Mouse (Mus musculus) intestine, embryonic 16.5 days (tissue): ENCODE data around the gene Dlg3. TPM values are rescaled to one million over a fixed set of nuclear protein-coding genes. Genes with fewer than 3 reads are reported as not detected.

Experiments used
- ATAC-seq: fragments of 200-750 bp; cut with Nextera tagmentation; 2 replicates; pipeline ENCODE4 v1.8.0; 2017; ENCODE audit warnings: moderate TSS enrichment, moderate library complexity
- H3K27ac ChIP-seq: fragments of 300-500 bp; sonication (generic); 2 replicates; pipeline ENCODE4 v1.5.1; 2014; ENCODE audit warnings: mild to moderate bottlenecking, low read length
- H3K27me3 ChIP-seq: fragments of 300-500 bp; sonication (generic); replicated peaks from 2 replicates; pipeline ENCODE4 v1.6.1; 2014; ENCODE audit warnings: low read length, control low read depth, mixed read lengths; ENCODE audit not compliant: control insufficient read depth, insufficient read depth
- H3K36me3 ChIP-seq: fragments of 300-500 bp; sonication (generic); 2 replicates; pipeline ENCODE4 v1.6.1; 2014; ENCODE audit warnings: low read length, control low read depth; ENCODE audit not compliant: control insufficient read depth, insufficient read depth
- H3K4me1 ChIP-seq: fragments of 300-500 bp; sonication (generic); 2 replicates; pipeline ENCODE4 v1.6.1; 2014; ENCODE audit warnings: low read length, control low read depth, mixed read lengths; ENCODE audit not compliant: control insufficient read depth, insufficient read depth
- H3K4me2 ChIP-seq: fragments of 300-500 bp; sonication (generic); 2 replicates; pipeline ENCODE4 v1.6.1; 2014; ENCODE audit warnings: low read depth, low read length, control low read depth
- H3K4me3 ChIP-seq: fragments of 300-500 bp; sonication (generic); 2 replicates; pipeline ENCODE4 v1.5.1; 2014; ENCODE audit warnings: mild to moderate bottlenecking, low read length
- H3K9ac ChIP-seq: fragments of 300-500 bp; sonication (generic); 2 replicates; pipeline ENCODE4 v1.6.1; 2014; ENCODE audit warnings: low read depth, low read length
- H3K9me3 ChIP-seq: fragments of 300-500 bp; sonication (generic); 2 replicates; pipeline ENCODE4 v1.6.1; 2016; ENCODE audit warnings: low read length, control low read depth; ENCODE audit not compliant: control insufficient read depth
- WGBS: fragments of 180-500 bp; shearing (Covaris S2); extraction: QIAGEN DNeasy Blood & Tissue Kit; methylation state at CpG from one replicate; pipeline ENCODE4 v1.1.7; 2014; 5-methylcytosine and 5-hydroxymethylcytosine counted together
- polyA plus RNA-seq: library from polyadenylated mRNA; unstranded; fragments of >200 nt; fragmentation: Nextera tagmentation; extraction: Ambion mirVana; gene quantifications from 2 replicates; pipeline ENCODE4 v1.2.1, GENCODE M21; 2015

Gene Dlg3
- polyA plus RNA-seq: 8.5 and 11.0 TPM in 2 replicates

DNA sequence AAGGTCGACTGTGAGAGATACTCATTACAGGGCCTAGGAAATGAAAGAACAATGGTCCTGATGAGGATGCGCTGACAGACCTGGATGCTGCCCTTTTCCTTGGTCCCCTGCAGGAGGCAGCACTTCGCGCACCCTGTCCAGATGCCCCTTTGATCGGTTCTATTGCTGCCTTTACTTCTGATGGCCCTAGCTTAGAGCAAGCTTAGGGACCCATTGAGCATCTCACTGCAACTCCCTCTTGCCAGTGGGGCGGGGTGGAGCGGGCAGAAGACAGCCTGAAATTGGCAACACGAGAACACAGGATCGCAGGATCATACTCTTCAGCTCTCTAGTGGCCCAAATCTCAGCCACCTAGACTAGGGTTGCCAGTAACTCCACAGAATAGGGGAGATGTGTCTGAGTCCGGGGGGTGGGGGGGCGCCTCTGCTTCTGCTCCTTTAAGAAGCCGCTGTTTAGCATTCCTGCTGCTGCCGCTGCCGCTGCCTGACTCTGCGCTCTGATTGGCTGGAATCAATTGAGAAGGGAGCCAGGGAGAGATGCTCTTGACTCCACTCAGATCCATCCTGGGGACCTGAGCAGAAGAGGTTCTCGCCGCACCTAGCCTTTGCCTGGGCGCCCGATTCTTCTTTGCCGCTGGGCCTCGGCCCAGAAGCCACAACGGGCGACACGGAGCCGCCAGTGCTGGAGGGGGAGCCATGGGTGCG, at the start of gene Dlg3:
Gene Dlg3, plus strand, starts transcription at position 542 of the 704 bp plus-strand sequence.
- Histone ChIP-seq H3K27ac (no peak within 1 kb of the TSS), H3K27me3 (peaks cover 11% of the 10 kb centered on the region), H3K4me3 (peak within 1 kb of the TSS; percentile 44), H3K9me3 (no peaks in the 10 kb centered on the region), H3K4me1 (peaks cover 4% of the 10 kb centered on the region; the same call in 1 of the 2 replicates), H3K4me2 (peak within 1 kb of the TSS; percentile 68), H3K36me3 (no peaks in the 10 kb centered on the region), H3K9ac (peak within 1 kb of the TSS; percentile 40; the same call in 1 of the 2 replicates)
- WGBS: 16% methylated on average over 26 of the region's 26 CpGs
- ATAC-seq: peak; percentile 70

DNA sequence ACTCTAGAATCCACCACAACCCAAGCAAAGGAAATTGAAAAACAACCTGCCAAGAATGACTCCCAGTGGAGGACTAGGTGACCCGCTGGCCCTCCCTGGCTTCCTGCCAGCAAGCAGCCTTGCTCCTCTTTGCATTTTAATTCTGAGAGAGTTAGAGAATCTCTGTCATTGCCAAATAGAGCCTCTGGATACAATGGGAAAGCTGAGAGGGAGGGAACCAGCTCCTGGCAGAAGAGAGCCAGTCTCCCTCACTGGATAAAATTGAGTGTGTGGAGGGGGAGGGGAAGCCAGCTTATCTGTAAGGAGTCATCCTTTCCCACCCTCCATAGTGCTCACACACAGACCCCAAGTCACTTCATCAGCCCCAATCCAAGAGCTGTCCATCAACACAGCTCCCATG, 38.6 kb upstream of the Dlg3 start:
- no peaks in the 10 kb centered on the region for H3K9me3 ChIP-seq
- ATAC-seq: no peak
- no peak overlapping the region for H3K4me3 ChIP-seq
- no peak overlapping the region for H3K27ac ChIP-seq
- no peak overlapping the region for H3K9ac ChIP-seq
- H3K4me2 ChIP-seq: no peak overlapping the region
- peaks cover 4% of the 10 kb centered on the region; the same call in 1 of the 2 replicates for H3K4me1 ChIP-seq
- 0 out of 2 replicates have a peak, but pooled peaks cover 10% of the 10 kb centered on the region for H3K27me3 ChIP-seq
- H3K36me3 ChIP-seq: no peaks in the 10 kb centered on the region
- WGBS: 22% methylated on average over 1 of the region's 1 CpGs

DNA sequence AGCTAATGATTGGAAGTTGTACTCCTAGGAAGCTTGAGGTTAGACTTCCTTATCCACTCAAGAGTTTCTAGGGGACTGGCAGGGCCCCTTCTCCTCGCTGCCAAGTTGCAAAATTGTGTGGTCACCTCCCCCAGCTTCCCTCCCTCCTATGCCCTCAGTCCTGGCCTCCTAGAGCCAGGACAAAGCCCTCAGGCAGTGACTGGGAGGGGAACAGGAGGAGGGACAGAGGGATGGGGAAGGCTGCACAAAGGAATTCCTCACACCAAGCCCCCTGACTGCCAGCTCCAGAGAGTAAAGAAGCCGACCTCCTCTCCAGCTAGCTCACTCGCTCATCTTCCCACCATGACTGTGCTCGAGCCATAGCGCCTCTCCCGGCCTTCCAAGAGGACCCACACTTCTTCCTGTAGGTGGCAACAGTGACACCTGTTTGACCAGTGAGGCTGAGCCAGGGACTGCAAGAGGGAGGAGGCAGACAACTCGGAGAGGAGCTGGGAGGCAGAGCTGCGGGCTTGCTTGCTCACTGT, 37.8 kb upstream of the Dlg3 start, which contains the start of gene Gdpd2:
Gene Gdpd2, plus strand, starts transcription at position 209 of the 524 bp plus-strand sequence.
- no peaks in the 10 kb centered on the region for H3K36me3 ChIP-seq
- WGBS: 16% methylated on average over 8 of the region's 8 CpGs
- ATAC-seq: peak; percentile 82
- H3K27ac ChIP-seq: no peak within 1 kb of the TSS
- H3K4me2 ChIP-seq: peak within 1 kb of the TSS; percentile 32; the same call in 1 of the 2 replicates
- H3K4me3 ChIP-seq: peak within 1 kb of the TSS; percentile 21
- H3K9ac ChIP-seq: no peak within 1 kb of the TSS
- 0 out of 2 replicates have a peak, but pooled peaks cover 10% of the 10 kb centered on the region for H3K27me3 ChIP-seq
- no peaks in the 10 kb centered on the region for H3K9me3 ChIP-seq
- peaks cover 4% of the 10 kb centered on the region; the same call in 1 of the 2 replicates for H3K4me1 ChIP-seq

DNA sequence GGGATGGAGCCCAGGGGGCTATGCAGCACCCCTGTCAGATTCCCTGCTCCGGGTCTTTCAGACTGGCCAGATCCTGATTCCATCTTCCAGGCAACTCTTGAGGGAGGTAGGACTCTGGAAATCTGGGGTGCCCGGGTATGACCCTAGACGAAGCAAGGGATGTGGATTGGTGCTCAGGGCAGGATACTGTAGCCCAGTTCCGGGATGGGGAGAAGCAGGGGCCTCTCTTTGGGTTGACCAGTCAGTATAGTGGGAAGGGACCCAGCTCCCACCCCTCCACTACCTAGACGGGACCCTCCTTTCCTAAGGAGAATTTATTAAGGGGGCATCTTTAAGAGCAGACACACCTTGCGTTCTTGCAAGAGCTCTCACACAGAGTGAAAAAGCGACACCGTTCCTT, 37.3 kb upstream of the Dlg3 start:
- Histone ChIP-seq H3K27me3 (0 out of 2 replicates have a peak, but pooled peaks cover 8% of the 10 kb centered on the region), H3K4me1 (peaks cover 4% of the 10 kb centered on the region; the same call in 1 of the 2 replicates), H3K36me3 (no peaks in the 10 kb centered on the region), H3K9me3 (no peaks in the 10 kb centered on the region), H3K9ac (no peak overlapping the region), H3K4me3 (peak overlapping the region; percentile 21), H3K4me2 (peak overlapping the region; percentile 32; the same call in 1 of the 2 replicates), H3K27ac (no peak overlapping the region)
- WGBS: 29% methylated on average over 8 of the region's 8 CpGs
- 0 out of 2 replicates have a peak, but pooled peaks have one; percentile 7 for ATAC-seq

DNA sequence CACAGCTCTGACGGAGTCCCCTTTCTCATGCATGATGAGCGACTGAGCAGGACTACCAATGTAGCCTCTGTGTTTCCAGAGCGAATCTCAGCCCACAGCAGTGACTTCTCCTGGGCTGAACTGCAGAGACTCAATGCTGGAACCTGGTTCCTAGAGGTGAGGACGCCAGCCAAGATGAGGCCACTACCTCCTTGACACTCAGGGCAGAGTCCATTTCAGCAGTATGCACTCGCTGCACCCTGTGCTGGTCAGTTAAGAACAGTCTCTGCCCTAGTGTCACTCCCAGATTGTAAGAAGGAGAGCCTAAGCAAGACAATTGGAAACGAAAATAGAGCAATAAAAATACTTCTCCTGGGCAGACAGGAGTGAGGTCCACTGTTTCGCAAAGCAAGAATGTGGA, 33.2 kb upstream of the Dlg3 start:
- no peak overlapping the region for H3K9ac ChIP-seq
- no peak overlapping the region for H3K4me2 ChIP-seq
- 66% methylated on average over 7 of the region's 7 CpGs for WGBS
- H3K27ac ChIP-seq: no peak overlapping the region
- ATAC-seq: peak; percentile 55; the same call in 1 of the 2 replicates
- 0 out of 2 replicates have a peak, but pooled peaks cover 7% of the 10 kb centered on the region for H3K27me3 ChIP-seq
- no peaks in the 10 kb centered on the region for H3K36me3 ChIP-seq
- H3K4me1 ChIP-seq: peaks cover 4% of the 10 kb centered on the region; the same call in 1 of the 2 replicates
- no peaks in the 10 kb centered on the region for H3K9me3 ChIP-seq
- H3K4me3 ChIP-seq: no peak overlapping the region

DNA sequence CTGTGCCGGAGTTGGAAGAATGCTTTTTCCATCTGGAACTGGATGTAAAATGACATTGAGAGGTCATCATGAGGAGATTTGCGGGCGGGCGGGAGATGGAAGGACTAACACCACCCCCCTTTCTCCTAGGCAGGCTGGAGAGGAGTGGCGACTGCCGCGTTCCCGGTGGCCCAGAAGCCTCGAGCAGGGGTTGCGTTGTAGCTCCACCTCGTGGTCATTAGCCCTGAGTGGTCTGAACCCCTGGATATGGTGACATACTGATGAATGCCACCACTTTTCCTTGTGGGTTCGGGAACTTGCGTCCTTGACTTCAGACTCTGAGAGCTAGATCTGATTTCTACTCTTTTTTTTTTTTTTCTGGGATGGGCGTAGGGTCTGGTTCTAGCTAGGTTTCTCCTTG, 28.6 kb upstream of the Dlg3 start:
- WGBS: 23% methylated on average over 14 of the region's 14 CpGs
- H3K36me3 ChIP-seq: no peaks in the 10 kb centered on the region

DNA sequence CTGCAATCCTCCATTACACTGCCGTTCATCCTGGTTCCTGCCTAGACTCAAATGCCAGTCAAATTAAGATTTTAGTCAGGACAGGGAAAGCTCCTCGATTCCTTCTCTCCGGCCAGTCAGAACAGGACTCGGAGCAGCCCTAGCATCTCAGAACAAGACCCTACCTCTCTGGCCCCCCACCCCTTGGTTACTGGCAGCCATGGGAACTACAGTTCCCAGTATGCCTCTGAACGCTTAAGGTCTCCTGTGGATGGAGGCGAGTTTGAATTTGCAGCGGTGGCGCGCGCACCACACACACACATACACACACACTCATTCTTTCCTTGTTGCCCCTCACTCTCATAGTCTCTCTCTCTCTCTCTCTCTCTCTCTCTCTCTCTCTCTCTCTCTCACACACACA, 28.1 kb upstream of the Dlg3 start:
- peak; percentile 64 for ATAC-seq
- Histone ChIP-seq H3K27ac (no peak overlapping the region), H3K9me3 (no peaks in the 10 kb centered on the region), H3K9ac (peak overlapping the region; percentile 10; the same call in 1 of the 2 replicates), H3K4me2 (peak overlapping the region; percentile 52), H3K27me3 (0 out of 2 replicates have a peak, but pooled peaks cover 3% of the 10 kb centered on the region), H3K36me3 (no peaks in the 10 kb centered on the region), H3K4me1 (no peaks in the 10 kb centered on the region), H3K4me3 (peak overlapping the region; percentile 35)
- WGBS: 20% methylated on average over 10 of the region's 10 CpGs

More for the DNA sequence above, 28.6 kb upstream of the Dlg3 start:
- Histone ChIP-seq H3K4me1 (no peaks in the 10 kb centered on the region), H3K27ac (no peak overlapping the region), H3K4me2 (peak overlapping the region; percentile 52), H3K27me3 (0 out of 2 replicates have a peak, but pooled peaks cover 3% of the 10 kb centered on the region), H3K4me3 (peak overlapping the region; percentile 35; the same call in 1 of the 2 replicates), H3K9ac (no peak overlapping the region), H3K9me3 (no peaks in the 10 kb centered on the region)
- ATAC-seq: peak; percentile 70

DNA sequence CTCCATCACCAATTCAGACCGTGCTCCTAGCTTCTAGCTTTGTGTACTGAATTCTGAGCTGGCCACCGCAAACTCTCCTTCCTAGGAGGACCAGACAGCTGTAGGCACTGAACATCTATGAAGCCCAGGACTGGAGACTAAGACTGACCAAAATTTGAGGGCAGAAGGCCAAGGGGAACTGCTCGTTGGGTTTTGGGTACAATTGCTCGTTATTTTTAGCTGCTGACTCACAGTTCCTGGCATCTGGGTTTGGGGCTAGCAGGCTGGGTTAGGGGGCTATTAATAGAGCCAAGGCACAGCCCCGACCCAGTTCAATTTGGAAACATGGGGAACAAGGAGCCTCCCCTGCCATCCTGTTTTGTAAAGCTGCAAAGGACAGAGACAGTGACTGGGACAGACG, 26.7 kb upstream of the Dlg3 start:
- no peak overlapping the region for H3K9ac ChIP-seq
- no peak overlapping the region for H3K4me2 ChIP-seq
- H3K27ac ChIP-seq: no peak overlapping the region
- H3K36me3 ChIP-seq: no peaks in the 10 kb centered on the region
- 50% methylated on average over 6 of the region's 6 CpGs for WGBS
- H3K4me1 ChIP-seq: no peaks in the 10 kb centered on the region
- H3K27me3 ChIP-seq: 0 out of 2 replicates have a peak, but pooled peaks cover 3% of the 10 kb centered on the region
- H3K4me3 ChIP-seq: no peak overlapping the region
- no peak for ATAC-seq
- no peaks in the 10 kb centered on the region for H3K9me3 ChIP-seq

DNA sequence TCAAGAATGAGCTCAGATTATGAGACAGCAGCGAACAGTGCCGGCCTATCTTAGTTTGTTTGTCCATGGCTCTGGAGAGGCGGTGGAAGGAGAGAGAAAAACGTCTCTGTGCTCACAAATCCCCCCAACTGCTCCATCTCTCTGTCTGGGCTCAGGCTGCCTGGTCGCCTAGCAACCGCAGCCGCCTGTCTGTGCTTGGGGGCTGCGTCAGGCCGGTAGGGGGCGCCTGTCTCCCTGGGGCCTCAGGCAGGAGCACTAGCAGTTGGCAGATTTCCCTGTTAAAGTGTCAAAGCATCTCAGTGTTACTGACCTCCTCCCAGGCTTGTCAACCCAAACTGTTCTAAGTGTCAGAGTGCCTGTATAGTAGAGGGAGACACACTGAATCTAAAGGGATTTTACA, 25.6 kb upstream of the Dlg3 start:
- WGBS: 14% methylated on average over 10 of the region's 10 CpGs
- Histone ChIP-seq H3K9me3 (no peaks in the 10 kb centered on the region), H3K9ac (no peak overlapping the region), H3K27ac (no peak overlapping the region), H3K4me3 (no peak overlapping the region), H3K36me3 (no peaks in the 10 kb centered on the region), H3K27me3 (0 out of 2 replicates have a peak, but pooled peaks cover 3% of the 10 kb centered on the region), H3K4me2 (no peak overlapping the region), H3K4me1 (no peaks in the 10 kb centered on the region)
- no peak for ATAC-seq
